Mouse (Mus musculus) c-Kit-positive CD71-positive TER-119-negative erythroid progenitor cells, embryonic 14.5 days (primary cell): ENCODE data around the gene Eda.

Source experiments
- DNase-seq: peaks from one replicate; pipeline ENCODE4 v3.0.0-alpha.2; 2013; ENCODE audit warnings: low read depth

The Eda gene

DNA sequence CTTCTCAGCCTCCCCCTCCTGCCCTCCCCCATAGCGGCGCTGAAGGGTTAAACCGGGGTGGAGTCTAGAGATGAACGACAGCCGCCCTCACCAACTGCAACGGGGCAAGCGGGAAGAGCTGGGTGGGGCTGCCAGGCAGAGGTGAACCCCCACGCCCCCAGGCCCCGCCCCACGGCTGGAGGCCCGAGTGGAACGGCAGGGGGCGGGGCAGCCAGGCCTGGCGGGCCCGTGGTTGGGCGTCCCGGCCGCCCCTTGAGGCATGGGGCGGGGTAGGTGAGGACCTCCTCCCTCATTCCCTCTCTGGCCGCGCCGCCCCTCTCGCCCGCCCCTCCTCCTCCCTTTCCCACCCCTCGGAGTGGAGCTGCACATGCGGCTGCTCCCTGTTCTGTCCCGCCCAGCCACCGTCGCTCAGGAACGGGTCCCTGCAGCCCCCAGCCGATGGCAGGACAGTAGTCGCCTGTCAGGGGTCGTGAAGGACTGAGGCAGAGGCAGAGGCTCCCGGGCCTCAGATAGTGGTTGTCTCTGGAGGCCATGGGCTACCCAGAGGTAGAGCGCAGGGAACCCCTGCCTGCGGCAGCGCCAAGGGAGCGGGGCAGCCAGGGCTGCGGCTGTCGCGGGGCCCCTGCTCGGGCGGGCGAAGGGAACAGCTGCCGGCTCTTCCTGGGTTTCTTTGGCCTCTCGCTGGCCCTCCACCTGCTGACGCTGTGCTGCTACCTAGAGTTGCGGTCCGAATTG, at the start of gene Eda:
Gene Eda (plus strand): TSS at position 357 of the 735 bp plus-strand sequence.
- peak; percentile 71 for DNase-seq

DNA sequence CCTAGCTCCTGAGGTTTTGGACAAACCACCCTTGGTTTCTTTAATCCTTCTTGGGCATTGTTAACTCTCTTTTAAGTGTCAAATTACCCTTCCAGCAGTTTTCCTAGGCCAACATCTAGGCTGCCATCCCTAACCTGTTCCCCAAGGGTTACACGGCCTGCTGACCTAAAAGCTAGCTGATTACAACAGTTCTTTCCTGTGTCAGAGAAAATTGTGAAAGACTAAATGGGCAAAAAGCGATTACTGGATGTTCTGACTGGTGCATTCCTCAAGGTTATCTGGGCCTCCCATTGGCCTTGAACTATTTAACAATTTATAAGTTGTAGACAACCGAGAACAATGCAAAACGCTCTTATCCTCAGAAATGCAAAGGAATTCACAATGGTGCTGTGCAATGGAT, 14.4 kb upstream of the Eda start:
- DNase-seq = no peak

- no peak for DNase-seq
Measured at GRCm38 (mm10) chrX:99970111-99970510, 5.3 kb upstream of the Eda start.

- DNase-seq = no peak
Measured at GRCm38 (mm10) chrX:99974381-99974780, 1.0 kb upstream of the Eda start.

DNA sequence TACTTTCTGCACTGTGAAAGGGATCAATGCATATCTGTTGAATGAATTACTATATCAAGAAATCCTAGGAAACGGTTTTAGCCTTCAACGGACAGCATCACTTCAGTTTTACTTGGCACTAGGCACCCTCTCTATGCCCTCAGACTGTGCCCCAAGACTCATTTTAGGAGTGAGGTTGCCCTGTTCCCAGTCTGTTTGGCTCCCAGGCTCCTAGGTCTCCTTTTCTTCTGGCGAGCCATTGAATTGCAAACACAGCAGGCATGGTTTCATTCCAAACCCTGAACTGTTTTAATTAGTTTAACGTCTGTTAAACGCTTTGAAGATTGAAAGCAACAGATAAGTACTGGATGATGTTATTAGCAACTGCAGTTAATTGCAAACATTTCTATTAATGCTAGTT, 603 bp upstream of the Eda start:
- DNase-seq = no peak

DNA sequence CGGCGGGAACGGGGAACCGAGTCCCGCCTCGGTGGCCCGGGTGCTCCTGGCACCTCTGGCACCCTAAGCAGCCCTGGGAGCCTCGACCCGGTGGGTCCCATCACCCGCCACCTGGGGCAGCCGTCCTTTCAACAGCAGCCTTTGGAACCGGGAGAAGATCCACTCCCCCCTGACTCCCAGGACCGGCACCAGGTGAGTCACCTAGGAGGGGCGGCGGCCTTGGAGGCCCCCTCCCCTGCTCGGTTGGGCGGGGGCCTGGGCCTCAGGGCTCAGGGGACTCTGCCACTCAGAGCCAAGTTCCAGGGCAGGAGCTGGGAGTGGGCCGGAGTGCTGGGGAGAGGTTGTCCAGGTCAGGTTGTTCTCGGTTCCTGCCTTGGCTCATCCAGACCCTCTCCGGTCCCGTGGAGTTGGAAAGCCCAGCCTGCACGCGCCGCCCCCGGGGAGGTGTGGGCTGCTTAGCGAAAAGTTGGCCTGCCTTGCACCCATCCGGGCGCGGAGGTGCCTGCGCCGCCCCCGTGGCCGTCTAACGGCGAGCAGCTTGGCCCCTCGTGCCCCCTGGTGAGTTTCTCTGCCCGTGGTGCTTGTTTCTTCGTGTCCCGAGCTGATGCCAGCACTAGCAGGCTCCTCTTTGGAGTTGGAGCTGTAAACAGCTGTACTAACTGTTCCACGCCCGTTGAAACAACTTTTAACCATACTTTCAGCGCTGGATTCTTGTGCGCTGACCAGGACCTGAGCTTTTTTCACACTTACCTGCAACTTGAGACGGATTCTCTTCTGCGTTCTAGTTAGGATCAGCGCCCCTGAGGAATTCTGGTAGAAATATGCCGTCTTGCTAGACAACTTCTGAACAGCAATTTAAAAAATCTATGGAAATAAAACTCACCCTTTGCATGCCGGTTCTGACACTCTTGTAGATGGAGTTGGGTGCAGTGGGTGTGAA, 849 bp downstream of the Eda start:
- DNase-seq = no peak

DNA sequence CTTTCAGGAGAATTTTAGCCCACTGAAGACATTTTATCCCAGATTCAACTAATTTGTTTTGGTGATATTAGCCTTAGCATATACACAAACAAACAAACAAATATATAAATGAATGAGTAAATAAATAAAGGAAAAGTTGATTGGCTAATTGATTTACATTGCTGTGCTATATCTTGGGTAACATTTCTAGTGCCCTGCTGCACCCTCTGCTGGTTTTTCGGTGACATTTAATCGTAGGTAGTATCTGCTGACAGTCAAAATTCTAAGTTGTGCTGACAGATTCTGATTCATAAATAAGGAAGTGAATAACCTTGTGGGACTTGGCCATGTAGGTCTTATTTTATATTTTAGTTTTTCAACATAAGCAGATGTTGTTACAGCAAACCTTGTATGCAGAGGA, 2.9 kb downstream of the Eda start:
- no peak for DNase-seq

- no peak for DNase-seq
Measured at GRCm38 (mm10) chrX:99993434-99993833, 18.0 kb downstream of the Eda start.

DNA sequence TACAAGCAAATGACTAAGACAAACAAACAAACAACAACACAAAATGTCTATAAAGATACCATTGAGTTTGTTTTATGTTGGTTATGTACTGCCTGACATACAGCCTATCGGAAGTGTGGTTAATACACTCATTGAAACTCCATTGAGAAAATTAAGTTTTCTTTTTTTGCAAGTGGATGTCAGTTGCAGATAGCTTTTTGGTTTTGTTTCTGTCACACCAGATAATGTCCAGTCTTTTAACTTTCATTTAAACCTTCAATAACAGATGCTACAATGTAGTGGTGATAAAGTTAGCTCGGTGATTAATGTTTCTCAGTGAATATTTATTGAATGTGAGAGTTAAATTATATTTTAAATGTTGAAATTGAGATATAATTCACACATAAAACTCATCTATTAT, 23.9 kb downstream of the Eda start:
- DNase-seq = no peak

GRCm38 (mm10) chrX:100118362-100118761, 143.0 kb downstream of the Eda start:
- DNase-seq = no peak

GRCm38 (mm10) chrX:100195286-100195685, 219.9 kb downstream of the Eda start:
- no peak for DNase-seq

- no peak for DNase-seq
Measured at GRCm38 (mm10) chrX:100313652-100314051, 338.2 kb downstream of the Eda start.

DNA sequence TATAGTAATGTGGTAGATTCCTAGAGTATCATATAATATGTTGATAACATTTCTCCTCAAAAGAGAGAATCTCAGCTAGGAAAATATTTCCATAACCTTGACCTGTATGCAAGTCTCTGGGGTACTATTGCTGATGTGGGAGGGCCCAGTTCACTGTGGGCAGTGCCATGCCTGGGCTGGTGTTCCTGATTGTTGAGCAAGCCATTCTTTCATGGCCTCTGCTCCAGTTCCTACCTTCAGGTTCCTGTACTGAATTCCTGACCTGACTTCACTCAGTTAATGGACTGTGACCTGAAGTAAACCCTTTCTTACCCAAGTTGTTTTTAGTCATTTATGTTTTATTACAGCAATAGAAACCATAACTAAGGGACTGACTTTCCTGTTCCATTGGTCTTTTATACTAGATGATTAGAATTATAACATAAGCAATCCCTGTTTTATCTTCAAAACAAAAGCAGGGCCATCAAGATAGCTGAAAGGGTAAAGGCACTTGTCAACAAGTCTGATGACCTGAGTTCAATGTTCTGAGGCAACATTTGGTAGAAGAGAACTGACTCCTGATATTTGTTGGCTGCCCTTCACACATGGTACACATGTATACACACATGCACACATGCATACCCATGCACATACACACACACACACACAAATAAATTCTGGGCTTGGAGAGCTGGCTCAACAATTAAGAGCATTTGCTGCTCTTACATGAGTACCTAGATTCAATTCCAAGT, 338.9 kb downstream of the Eda start:
- no peak for DNase-seq

- DNase-seq = no peak
Measured at GRCm38 (mm10) chrX:100340687-100341086, 365.3 kb downstream of the Eda start.

DNA sequence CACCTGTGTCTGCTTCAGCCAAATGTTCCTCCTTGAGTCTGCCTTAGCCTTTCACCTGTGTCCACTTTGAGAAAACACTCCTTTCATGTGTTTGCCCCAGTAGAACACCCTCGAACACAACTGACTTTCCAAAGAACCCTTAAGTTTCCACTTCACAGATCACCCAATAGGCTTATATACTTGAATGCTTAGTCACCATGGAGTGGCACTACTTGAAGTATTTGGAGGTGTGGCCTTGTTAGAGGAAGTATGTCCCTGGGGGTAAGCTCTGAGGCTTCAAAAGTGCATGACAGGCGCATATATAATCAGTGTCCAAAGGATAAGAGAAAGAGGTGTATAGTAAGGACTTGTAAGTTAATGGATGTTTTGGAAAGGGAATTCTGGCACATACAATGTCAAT, 369.0 kb downstream of the Eda start:
- DNase-seq = no peak

DNA sequence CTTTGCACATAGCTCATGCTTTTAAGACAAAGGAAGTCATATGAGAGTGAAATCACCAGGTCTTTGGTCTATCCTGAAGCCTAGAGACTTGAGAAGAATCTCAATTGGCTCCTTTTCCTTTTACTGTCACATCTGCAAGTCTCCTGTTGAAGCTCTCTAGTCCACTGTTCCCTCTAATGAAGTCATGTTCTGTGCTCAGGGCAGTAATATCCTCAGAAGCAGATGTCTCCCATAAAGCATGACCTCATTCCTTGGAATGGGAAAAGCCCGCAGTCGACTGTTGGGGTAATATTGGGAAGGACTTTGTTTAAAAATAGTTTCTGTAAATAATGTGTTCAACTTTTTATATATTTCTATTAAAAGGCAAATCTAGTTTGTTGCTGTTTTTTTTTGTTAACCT, 381.6 kb downstream of the Eda start:
- no peak for DNase-seq

- no peak for DNase-seq
Measured at GRCm38 (mm10) chrX:100389887-100390286, 414.5 kb downstream of the Eda start.

GRCm38 (mm10) chrX:100392304-100392703, 416.9 kb downstream of the Eda start:
- DNase-seq = no peak

- no peak for DNase-seq
Measured at GRCm38 (mm10) chrX:100394223-100394861, 418.9 kb downstream of the Eda start.

DNA sequence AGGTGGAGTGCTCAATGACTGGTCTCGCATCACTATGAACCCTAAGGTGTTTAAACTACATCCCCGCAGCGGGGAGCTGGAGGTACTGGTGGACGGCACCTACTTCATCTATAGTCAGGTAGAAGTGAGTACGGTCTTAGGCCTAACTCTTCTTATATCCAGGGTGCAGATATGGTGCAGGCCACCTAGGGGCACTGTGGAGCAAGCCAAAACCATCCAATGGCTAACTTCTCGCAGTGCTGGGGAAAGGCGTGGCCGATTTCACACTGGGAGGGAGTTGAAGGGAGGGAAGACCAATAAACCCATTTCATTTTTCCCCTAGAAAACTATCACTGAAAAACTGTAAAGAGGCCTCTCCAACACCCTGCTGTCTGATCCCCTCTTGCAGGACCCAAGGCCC, 419.6 kb downstream of the Eda start:
- DNase-seq = peak; percentile 41

GRCm38 (mm10) chrX:100400900-100401299, 425.5 kb downstream of the Eda start:
- DNase-seq = no peak

- no peak for DNase-seq
Measured at GRCm38 (mm10) chrX:100401657-100402056, 426.3 kb downstream of the Eda start.
